Mouse (Mus musculus): Measurements from ENCODE around the gene Il2ra.
"Not testable (repeated sequence)": the region's sequence is repeated elsewhere in the genome, so short reads cannot be mapped to it uniquely, and the experiment has no call there.

Il2ra gene

GRCm38 (mm10) chr2:11698994-11699393 lies 56.4 kb downstream of the Il2ra start:
- CTCF ChIA-PET: no interaction called here

- CTCF ChIA-PET: interaction anchor here (0.6 kb wide), 1 partner anchor 11 kb away, joined by 3 read pairs; no protein-coding TSS in a partner anchor
Observed at GRCm38 (mm10) chr2:11699905-11700304, 57.3 kb downstream of the Il2ra start.

- CTCF ChIA-PET: no interaction called here
Observed at GRCm38 (mm10) chr2:11705201-11706025, 62.8 kb downstream of the Il2ra start, which contains the start of gene Il15ra. TSS of gene Il15ra (plus strand) at chr2:11705290.

- CTCF ChIA-PET: no interaction called here
Observed at GRCm38 (mm10) chr2:11706030-11706745, 63.6 kb downstream of the Il2ra start.

- CTCF ChIA-PET: no interaction called here
Observed at GRCm38 (mm10) chr2:11706746-11707065, 64.1 kb downstream of the Il2ra start.

GRCm38 (mm10) chr2:11708538-11708937 lies 65.9 kb downstream of the Il2ra start:
- CTCF ChIA-PET: interaction anchor here (0.8 kb wide), 1 partner anchor 104 kb away, joined by 3 read pairs; no protein-coding TSS in a partner anchor

GRCm38 (mm10) chr2:11710101-11710500 lies 67.5 kb downstream of the Il2ra start:
- CTCF ChIA-PET: not testable (repeated sequence)

GRCm38 (mm10) chr2:11712483-11712990 lies 69.9 kb downstream of the Il2ra start:
- CTCF ChIA-PET: interaction anchor here (0.6 to 0.7 kb wide), 2 partner anchors 75 to 84 kb away, joined by 14 to 17 read pairs; no protein-coding TSS in a partner anchor

GRCm38 (mm10) chr2:11713021-11713420 lies 70.4 kb downstream of the Il2ra start:
- CTCF ChIA-PET: interaction anchor here (0.6 kb wide), 1 partner anchor 75 kb away, joined by 17 read pairs; no protein-coding TSS in a partner anchor

GRCm38 (mm10) chr2:11714535-11714934 lies 71.9 kb downstream of the Il2ra start:
- CTCF ChIA-PET: interaction anchor here (1.5 kb wide), 1 partner anchor 111 kb away, joined by 5 read pairs; the partner anchor contains the start of gene Rbm17

GRCm38 (mm10) chr2:11718573-11718972 lies 76.0 kb downstream of the Il2ra start:
- CTCF ChIA-PET: no interaction called here

GRCm38 (mm10) chr2:11722564-11722963 lies 80.0 kb downstream of the Il2ra start:
- CTCF ChIA-PET: no interaction called here

GRCm38 (mm10) chr2:11727574-11727973 lies 85.0 kb downstream of the Il2ra start:
- CTCF ChIA-PET: no interaction called here

GRCm38 (mm10) chr2:11729091-11729490 lies 86.5 kb downstream of the Il2ra start:
- CTCF ChIA-PET: no interaction called here

GRCm38 (mm10) chr2:11732978-11733377 lies 90.4 kb downstream of the Il2ra start:
- CTCF ChIA-PET: no interaction called here

- CTCF ChIA-PET: no interaction called here
Observed at GRCm38 (mm10) chr2:11735853-11736252, 93.2 kb downstream of the Il2ra start.

GRCm38 (mm10) chr2:11738794-11739193 lies 96.2 kb downstream of the Il2ra start:
- CTCF ChIA-PET: no interaction called here

GRCm38 (mm10) chr2:11739516-11740051 lies 97.0 kb downstream of the Il2ra start:
- CTCF ChIA-PET: interaction anchor here (0.6 kb wide), 1 partner anchor 102 kb away, joined by 4 read pairs; no protein-coding TSS in a partner anchor

All from spleen, embryonic (tissue).